Mouse (Mus musculus) hematopoietic stem cell, adult 5-6 weeks (primary cell): Measurements from ENCODE around the gene Golt1a. TPM values are rescaled to one million over a fixed set of nuclear protein-coding genes. Genes with fewer than 3 reads are reported as not detected.
"Not testable (repeated sequence)": the region's sequence is repeated elsewhere in the genome, so short reads cannot be mapped to it uniquely, and the experiment has no call there.

Source experiments
- ATAC-seq, 2 experiments: fragments of 125-278 bp in 1 of 2; replicated peaks in 1 of 2; 2 replicates each; pipeline ENCODE4 v1.8.0; 2016 to 2017; ENCODE audit warnings: inconsistent platforms in 2 of 2, mild to moderate bottlenecking in 2 of 2, moderate number of reproducible peaks in 2 of 2, low read depth in 1 of 2, moderate TSS enrichment in 1 of 2; ENCODE audit not compliant: low FRiP score in 2 of 2, poor library complexity in 2 of 2, severe bottlenecking in 2 of 2, insufficient read depth in 1 of 2, low TSS enrichment in 1 of 2
- total RNA-seq: library from RNA; stranded (forward); fragments of 172-1452, 232-1000 nt; gene quantifications from 2 replicates; pipeline ENCODE4 v1.2.3, GENCODE M21; 2017

Golt1a gene
- total RNA-seq, 1 experiment from 2014 or later, result not detected

DNA sequence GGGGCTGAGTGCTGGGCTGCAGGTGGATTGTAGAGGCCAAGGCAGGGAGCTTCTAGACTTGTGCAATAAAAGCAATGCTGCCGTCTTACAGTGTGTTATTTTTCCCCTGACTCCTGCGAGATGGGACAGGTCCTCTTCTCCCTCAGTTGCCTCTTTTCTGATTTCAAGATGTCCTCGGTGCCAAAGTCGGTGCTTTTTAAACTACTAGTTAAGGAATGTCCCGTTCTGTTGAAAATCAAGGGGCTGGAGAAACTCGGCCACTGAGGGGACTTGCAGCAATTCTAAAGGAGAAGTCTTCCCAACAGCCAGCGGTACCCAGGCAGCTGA, 20.0 kb downstream of the Golt1a start:
- ATAC-seq, result no peak

DNA sequence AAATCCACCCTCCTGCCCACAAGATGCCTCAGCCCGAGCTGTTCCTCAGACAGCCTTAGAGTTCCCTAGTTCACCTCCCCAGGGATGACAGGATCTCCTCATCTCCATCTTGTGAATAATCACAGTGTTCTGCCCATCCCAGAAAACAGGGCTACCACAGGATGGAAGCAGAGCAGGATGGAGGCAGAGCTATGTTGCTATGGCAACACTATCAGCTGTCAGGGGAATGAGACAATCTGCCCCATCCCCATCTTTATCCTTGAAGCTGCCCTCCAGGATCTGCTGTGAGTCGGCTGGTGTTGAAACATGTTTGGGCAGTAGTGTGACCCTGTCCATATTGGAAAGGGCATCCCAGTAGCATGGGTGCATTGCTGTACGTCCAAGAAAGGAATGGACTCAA, 21.5 kb downstream of the Golt1a start:
- no peak for ATAC-seq

DNA sequence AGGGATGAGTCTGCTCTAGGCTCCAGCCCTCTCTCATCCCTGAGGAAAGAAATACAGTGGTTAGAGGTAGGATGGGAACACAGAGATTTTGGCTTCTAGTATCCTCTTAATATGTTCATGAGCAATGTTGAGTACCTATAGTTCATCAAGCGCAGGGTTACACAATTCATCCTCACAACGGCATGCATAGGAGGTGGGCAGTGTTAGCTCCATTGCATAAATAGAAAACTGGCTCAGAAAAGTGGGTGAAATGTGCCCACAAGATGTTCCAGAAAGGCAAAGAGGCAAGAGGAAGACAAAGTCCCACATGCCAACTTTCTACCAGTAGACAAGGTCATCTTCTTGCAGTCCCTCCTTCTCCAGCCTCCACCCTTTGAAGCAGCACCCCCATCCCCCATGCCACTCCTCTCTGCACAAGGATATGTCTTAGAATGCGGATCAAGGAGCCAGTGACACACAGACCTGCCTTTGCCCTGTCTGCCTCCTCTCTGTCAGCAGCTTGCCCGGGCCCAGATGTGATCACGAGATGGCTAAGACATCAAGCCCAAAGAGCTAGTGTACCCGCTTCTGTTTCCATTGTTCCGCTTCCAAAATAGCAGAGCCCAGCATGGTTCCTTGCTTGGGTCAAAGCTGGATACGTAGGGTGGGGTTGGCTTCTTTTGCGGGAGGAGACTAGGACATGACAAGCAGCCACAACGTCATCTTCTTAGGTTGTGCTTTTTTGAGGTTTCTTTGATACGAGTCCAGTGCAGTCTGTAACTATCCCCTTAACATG, 23.2 kb downstream of the Golt1a start:
- no peak for ATAC-seq

DNA sequence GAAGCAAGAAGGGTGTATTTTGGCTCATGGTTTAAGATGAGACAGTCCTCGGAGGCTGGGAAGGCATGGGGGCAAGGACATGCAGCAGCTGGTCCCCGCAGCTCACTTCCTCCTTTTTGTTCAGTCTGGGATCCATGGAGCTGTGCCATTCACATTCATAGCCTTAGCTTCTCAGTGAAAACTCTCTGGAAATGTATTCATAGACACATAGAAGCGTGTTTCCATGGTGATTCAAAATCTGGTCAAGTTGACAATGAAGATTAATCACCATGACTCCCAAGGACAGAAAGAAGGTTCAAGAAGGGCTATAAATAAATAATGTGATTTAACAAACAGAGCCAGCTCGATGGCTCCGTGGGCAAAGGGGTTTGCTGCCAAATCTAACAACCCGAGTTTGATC, 24.3 kb downstream of the Golt1a start:
- no peak for ATAC-seq

DNA sequence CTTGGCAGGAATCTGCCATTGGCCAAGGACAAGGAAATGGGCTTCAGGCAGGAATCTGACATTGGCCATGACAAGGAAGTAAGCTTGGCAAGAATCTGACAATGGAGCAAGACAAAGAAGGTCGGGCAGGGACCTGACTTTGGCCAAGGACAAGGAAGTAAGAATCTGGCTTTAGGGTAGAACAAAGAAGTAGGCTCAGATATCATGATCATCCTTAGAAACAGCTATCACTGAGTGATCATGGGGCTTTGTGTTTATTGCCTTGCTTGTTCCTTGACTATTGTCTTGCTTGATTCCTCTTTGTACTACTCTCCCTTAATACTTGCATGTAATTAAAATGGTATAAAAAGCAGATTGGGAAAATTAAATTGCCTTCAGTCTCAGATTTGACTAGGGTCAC, 30.8 kb downstream of the Golt1a start:
- not testable (repeated sequence) for ATAC-seq

DNA sequence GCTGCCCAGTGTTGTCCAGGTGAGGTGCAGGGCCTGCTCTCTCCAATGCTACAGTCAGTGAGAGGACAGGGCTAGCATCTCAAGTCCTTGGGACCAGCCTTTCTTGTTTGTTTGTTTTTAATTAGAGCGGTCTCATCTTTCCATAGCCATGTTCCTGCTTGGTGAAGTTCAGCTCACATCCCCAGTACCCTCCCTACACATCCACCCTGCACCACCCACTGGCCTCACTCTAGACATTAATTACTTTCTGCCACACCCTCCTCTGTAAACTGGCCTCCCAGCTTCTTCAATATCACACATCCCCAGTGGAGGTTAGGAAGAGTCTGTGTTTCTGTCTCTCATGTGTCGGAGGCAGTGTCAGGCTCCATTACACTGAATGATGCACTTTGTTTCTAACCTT, 34.8 kb downstream of the Golt1a start:
- ATAC-seq, result no peak

DNA sequence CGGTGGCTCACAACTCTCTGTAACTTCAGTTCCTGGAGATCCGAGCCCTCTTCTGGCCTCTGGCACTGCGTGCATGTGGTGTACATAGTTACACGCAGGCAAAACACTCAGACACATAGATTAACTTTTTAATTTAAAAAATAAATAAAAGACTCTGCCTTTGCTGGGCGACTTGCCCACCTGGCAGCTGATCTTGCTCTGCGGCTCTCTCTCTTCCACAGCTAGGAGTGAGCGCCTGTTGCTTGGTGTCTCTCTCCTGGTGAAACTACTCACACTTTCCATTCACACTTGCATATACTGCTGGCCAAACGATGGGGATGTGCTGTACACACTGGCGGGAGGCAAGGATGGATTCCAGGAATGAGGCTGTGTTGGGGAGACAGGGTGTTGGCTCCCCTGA, 36.9 kb downstream of the Golt1a start:
- no peak for ATAC-seq

DNA sequence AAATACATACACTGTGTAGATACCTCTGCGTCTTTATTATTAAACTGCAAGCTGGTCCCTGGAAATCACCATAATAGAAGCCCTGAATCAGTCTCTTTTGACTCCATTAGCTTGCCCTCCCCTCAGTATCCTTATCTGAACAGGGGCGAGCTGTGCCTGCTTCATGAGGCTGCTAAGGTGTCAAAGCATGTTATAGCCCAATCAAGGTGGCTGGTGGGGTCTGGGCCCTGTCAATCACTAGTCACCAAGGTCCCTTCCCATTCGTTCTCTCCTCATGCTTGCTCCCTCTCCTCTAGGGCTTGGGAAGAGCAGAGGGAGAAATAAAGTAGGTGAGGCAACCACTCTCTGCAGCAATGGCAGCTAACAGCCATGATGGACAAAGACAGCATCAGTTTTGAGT, 37.6 kb downstream of the Golt1a start:
- ATAC-seq, result no peak

DNA sequence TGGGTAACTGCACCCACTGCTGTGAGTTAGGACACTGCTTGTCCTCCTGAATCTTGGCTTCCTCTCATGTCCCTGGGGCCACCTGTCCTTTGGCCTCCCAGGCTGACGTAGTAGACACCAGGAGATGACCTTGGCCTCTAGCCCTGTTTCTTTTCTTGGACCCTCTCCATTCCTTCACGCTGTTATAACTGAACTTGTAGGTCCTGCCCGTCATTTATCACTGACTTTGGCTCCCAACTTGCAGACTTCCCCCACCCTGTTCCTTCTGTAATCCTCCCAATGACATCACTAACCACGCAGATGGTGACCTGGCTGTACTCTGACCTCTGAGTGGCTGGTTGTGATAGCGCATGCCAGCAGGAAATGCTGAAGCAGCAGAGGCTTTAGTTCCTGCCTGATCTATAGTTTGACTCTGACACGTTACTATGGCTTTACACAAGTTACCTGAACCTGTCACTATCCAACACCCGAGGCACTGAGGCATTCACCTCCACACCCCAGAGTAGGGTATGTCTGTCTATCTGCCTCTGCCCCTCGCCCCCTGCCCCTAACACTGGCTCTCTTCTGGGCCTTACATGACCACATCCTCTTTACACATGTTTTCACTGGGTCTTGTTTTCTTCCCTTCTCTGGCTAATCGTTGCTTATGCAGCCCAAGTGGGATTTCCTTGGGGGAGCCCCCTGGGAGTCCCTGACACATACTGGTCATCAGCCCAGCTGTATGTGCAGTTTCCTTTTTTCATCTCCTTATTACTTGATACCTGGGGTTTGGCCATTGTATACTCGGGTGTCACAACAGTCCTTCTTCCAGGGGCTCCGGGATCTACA, 38.3 kb downstream of the Golt1a start:
- ATAC-seq, result peak; percentile 72 to 77

DNA sequence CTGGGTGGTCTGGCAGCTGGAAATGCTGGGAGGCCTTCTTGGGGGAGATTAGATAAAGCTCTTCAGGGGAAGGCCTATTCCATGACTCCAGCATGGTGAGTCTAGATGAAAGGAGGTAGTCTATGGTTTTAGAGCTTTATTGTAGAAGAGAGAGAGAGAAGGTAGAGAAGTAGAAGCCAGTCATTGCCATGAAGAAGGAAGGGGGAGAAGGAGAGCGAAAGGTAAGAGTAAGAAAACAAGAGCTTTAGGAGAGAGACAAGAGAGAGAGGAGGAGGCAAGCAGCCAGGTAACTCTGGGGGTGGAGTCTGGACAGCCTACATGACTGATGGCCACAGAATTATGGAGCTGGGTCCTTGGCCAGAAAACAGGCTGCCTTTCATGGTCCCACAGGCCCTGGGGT, 40.6 kb downstream of the Golt1a start, which contains the start of gene Ren1:
TSS of gene Ren1 (plus strand) at position 301 of the 400 bp plus-strand sequence.
- no peak for ATAC-seq

DNA sequence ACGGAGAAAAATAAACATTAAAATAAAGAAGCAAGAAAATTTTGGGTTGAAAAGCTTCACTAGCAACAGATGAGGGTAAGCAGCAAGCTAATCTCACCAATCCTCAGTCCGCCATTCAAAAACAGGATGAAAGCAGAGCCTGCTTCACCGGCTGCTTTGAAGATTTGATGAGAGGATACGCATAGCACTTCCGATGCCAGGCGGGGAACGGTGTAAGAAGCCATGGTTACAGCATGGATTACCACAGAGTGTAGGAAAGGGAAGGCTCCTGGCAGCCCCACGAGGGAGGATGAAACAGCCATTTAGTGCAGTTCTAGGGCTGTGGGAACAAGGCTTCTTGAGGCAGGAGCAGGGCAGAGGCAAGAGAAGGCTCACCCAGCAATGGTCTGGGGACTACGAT, 42.2 kb downstream of the Golt1a start:
- ATAC-seq, result no peak

DNA sequence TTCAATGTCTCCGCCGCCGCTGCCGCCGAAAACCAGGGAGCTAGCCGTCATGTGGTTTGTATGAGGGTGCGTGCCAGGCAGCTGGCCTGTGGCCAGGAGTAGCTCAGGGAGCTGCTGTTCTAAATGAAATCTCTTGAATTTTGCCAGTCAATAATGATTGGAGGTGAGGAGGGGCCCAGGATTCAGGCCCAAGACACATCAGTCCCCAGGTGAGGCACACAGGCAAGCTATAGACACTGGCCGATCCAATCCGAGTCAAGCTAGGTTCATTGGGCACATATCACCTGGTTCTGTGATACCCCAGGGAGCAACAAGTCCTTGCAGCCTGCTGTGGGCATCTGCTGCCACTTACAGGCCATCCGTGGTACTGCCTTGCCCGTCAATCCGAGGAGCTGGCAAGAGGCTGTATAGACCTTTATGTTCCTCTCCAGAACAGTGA, 43.8 kb downstream of the Golt1a start:
- ATAC-seq, result peak; percentile 65 to 66; a peak in 3 of 4 replicates

DNA sequence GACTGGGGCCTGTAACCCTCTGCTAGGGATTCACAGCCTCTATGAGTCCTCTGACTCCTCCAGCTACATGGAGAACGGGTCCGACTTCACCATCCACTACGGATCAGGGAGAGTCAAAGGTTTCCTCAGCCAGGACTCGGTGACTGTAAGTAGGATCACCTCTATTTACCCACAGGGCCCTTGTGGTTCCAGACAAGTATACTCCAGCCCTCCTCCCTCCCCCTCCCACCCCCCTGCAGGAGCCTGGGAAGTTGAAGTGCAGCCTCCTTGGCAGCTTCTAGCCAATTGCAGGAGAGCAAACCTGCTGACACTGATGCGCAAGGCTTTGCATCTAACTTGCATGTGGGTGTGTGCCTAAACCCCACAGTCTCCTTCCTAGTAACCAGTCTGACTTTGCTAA, 45.9 kb downstream of the Golt1a start:
- no peak for ATAC-seq

DNA sequence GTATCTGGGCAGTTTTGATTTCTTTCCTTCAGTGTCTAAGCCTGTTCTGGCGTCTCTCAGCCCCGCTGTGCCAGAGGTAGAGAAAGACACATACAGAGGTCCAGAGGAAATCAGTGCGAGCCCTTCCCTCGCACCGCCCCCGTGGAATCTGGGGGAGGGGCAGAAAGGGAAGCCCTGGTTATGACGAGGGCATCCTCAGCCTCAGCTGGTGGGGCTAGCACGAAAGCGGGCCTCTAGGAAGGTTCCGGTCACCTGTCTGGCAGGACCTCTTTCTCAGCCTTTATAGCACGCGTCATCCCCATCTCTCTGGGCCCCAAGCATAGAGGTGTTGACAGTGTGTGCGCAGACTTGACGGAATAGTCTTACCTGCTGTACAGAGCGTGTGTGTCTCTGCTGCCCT, 46.3 kb downstream of the Golt1a start:
- ATAC-seq, result no peak

DNA sequence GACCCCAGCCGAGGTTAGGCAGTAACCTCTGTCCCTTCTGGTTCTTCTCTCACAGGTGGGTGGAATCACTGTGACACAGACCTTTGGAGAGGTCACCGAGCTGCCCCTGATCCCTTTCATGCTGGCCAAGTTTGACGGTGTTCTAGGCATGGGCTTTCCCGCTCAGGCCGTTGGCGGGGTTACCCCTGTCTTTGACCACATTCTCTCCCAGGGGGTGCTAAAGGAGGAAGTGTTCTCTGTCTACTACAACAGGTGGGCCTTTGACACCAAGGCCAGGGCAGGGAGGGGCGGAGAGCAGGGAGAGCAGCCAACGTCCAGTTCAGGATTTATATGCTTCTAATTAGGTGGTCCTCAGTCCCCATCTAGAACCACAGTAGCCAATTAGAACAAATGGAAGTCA, 46.7 kb downstream of the Golt1a start:
- no peak for ATAC-seq

DNA sequence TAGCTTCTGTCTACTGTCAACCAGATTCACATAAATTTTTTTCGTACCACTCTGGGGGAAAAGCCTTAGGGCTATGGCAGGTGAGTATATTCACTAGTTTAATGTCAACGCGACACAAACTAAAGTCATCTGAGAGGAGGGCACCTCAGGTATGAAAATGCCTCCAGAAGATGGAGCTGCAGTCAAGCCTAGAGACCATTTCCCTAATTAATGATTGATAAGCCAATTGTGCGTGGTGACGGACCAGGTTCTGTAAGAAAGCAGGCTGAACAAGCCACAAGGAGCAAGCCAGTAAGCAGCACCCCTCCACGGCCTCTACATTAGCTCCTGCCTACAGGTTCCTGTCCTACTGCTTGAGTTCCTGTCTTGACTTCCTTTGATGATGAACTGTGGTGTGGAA, 51.4 kb downstream of the Golt1a start:
- no peak for ATAC-seq

DNA sequence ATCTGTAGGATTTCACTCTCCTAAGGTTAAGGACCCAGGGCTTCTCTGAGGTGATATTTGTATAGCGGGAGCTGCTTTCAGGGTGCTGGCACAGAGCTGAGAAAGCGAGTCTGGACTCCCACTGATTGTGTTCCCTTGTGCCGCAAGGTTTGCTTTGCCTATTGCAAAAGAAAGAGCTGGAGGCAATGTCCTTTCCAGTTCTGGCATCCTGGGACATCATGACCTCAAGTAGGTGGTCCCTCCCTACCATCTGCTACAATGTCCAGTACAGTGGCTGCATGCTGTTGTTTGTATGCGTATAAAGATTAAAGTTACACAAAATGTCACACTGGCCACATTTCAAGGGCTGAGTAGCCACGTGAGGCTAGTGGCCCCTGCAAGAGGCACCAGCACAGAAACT, 52.5 kb downstream of the Golt1a start:
- no peak for ATAC-seq

DNA sequence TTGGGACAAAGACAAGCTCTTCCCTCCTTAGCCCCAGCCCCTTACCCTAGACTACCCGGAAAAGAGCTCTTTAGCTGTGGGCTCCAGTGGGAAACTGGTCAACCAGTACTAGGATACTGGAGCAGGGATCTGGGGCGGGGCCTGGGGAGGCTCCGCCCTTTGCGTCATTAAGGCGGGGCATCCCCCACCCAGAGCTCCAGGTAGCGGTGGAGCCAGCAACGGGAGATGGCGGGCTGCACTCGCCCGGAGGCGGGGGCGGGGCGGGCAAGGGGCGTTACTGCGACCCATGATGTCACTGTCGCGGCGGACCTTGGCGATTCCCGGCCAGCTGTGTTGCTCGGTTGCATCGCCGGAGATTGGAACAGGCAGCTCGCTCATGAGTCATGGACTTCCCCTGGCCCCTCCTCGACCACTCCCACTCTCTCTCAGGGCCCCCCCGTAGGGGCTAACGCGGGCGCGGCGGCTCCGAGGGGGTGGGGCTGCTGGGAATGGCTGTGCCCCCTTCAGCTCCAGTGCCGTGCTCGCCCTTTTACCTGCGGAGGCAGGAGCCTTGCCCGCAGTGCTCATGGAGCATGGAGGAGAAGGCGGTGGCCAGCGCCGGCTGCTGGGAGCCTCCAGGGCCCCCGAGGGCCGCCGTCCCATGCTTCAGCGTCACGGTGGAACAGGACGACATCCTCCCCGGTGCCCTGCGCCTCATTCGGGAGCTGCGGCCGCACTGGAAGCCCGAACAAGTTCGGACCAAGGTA, 53.8 kb downstream of the Golt1a start, which contains the start of gene Etnk2:
TSS of gene Etnk2 (plus strand) at position 297 of the 746 bp plus-strand sequence.
- peak in 1 of 2 experiments; percentile 30; a peak in 3 of 4 replicates for ATAC-seq
